Mouse (Mus musculus) erythroblast, adult 5-6 weeks (primary cell): ENCODE measurements around the gene Rrp12. TPM values are rescaled to one million over a fixed set of nuclear protein-coding genes. Genes with fewer than 3 reads are reported as not detected.
A peak's percentile ranks its signal among the peaks of the same experiment; 100 is the strongest.
"Not testable (repeated sequence)": the region's sequence is repeated elsewhere in the genome, so short reads cannot be mapped to it uniquely, and the experiment has no call there.

ENCODE experiments used
- ATAC-seq: replicated peaks from 2 replicates; pipeline ENCODE4 v1.8.0; 2016; ENCODE audit warnings: moderate number of reproducible peaks, mild to moderate bottlenecking, moderate TSS enrichment, inconsistent platforms; ENCODE audit not compliant: poor library complexity, low FRiP score, severe bottlenecking
- total RNA-seq, 2 experiments: library from RNA; stranded (forward) in 1 of 2; stranded (reverse) in 1 of 2; fragments of 150-400 nt in 1 of 2; fragments of 200-764, 138-1000 nt in 1 of 2; gene quantifications; 2 replicates each; pipeline versions ENCODE4 v1.2.3 to v1.2.4; 2015 to 2017; ENCODE audit warnings: low replicate concordance in 2 of 2

Rrp12 gene
- total RNA-seq (2015; ENCODE audit: low replicate concordance) (0.63 and 2.9 TPM in 2 replicates), total RNA-seq (2017; ENCODE audit: low replicate concordance) (2.4 and 2.6 TPM in 2 replicates)

- peak; percentile 95 for ATAC-seq
Measured at GRCm38 (mm10) chr19:41895460-41896318, at the start of gene Rrp12. Gene Rrp12 (minus strand): TSS chr19:41896173.

- ATAC-seq = no peak
Measured at GRCm38 (mm10) chr19:41943841-41944240, 47.9 kb upstream of the Rrp12 start.

- ATAC-seq = no peak
Measured at GRCm38 (mm10) chr19:41938539-41938938, 42.6 kb upstream of the Rrp12 start.

- no peak for ATAC-seq
Measured at GRCm38 (mm10) chr19:41935921-41936320, 39.9 kb upstream of the Rrp12 start.

GRCm38 (mm10) chr19:41934124-41934523 lies 38.2 kb upstream of the Rrp12 start:
- no peak for ATAC-seq

- peak; percentile 95 for ATAC-seq
Measured at GRCm38 (mm10) chr19:41933179-41934086, 37.5 kb upstream of the Rrp12 start, which contains the start of the genes Exosc1 and Zdhhc16. Gene Exosc1 (minus strand): TSS chr19:41933423. Gene Zdhhc16 (plus strand): TSS chr19:41933480.

GRCm38 (mm10) chr19:41932686-41933085 lies 36.7 kb upstream of the Rrp12 start:
- peak; percentile 46 for ATAC-seq

GRCm38 (mm10) chr19:41920412-41921067 lies 24.6 kb upstream of the Rrp12 start:
- ATAC-seq = no peak

GRCm38 (mm10) chr19:41919471-41919870 lies 23.5 kb upstream of the Rrp12 start:
- ATAC-seq = no peak

GRCm38 (mm10) chr19:41916853-41917252 lies 20.9 kb upstream of the Rrp12 start:
- ATAC-seq = no peak

GRCm38 (mm10) chr19:41915294-41915693 lies 19.3 kb upstream of the Rrp12 start:
- no peak for ATAC-seq

- ATAC-seq = not testable (repeated sequence)
Measured at GRCm38 (mm10) chr19:41914592-41914882, 18.6 kb upstream of the Rrp12 start.

GRCm38 (mm10) chr19:41913774-41914591 lies 18.0 kb upstream of the Rrp12 start:
- ATAC-seq = no peak

GRCm38 (mm10) chr19:41912121-41913080 lies 16.4 kb upstream of the Rrp12 start:
- no peak; the same call in 1 of the 2 replicates for ATAC-seq

GRCm38 (mm10) chr19:41911178-41912073 lies 15.5 kb upstream of the Rrp12 start, which contains the start of gene Pgam1:
Gene Pgam1 (plus strand): TSS chr19:41911923.
- peak; percentile 96 for ATAC-seq

- no peak for ATAC-seq
Measured at GRCm38 (mm10) chr19:41910396-41910795, 14.4 kb upstream of the Rrp12 start.

GRCm38 (mm10) chr19:41908736-41909135 lies 12.8 kb upstream of the Rrp12 start:
- no peak for ATAC-seq
